Mouse (Mus musculus): ENCODE measurements around the gene Gpalpp1. TPM values are rescaled to one million over a fixed set of nuclear protein-coding genes. Genes with fewer than 3 reads are reported as not detected.

Gpalpp1 gene
- polyA plus RNA-seq (2016; fragmentation: Nextera tagmentation; extraction: Ambion mirVana): 19.0 and 20.3 TPM in 2 replicates

DNA sequence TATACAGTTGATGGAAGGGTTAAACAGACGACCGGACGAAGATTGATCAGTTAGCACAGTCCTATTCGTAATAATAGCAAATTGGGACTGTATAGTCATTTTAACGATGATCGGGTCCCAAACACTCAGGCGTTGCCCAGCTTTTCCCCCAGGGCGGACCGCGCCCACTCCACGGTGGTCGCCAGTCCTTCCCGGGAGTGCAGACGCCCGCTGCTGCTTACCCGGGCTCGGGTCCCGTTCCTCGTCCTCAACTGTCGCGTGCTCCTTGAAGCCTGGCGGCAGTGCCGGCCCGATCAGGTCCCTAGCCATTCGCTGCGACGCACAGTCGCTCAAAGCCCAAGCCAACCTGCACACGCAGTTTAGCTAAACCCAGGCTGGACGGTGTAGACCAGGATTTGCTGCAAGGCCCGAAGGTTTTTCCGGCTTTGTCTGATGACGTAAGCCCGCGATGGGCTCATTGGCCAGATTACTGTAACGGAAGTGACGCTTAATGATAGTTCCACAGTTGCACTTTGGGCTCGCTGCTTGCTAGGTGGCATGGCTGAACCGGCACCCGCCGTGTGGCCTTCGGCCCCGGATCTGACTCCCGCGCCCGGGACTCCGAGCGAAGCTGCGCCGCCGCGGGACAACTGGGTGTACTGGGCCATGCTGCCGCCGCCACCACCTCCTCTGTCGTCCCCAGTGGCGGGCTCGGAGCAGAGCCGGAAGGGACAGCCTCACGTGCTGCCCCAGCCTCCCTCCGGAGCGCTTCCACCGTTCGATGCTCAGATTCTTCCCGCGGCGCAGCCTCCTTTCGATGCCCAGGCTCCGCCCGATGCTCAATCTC lies at the start of gene Gpalpp1, which contains the start of gene Nufip1:
Gene Gpalpp1, minus strand, starts transcription at position 365 of the 826 bp plus-strand sequence.
Gene Nufip1, plus strand, starts transcription at position 496 of the 826 bp plus-strand sequence.
- WGBS: 1% methylated on average over 69 of the region's 69 CpGs
- peak; percentile 98 for ATAC-seq (ENCODE audit: low FRiP score)
- Histone ChIP-seq H3K27me3 (no peaks in the 10 kb centered on the region), H3K9ac (peak within 1 kb of the TSS; percentile 85), H3K4me3 (replicated peaks) (peak within 1 kb of the TSS; percentile 85), H3K4me2 (peak within 1 kb of the TSS; percentile 88), H3K27ac (peak within 1 kb of the TSS; percentile 83), H3K9me3 (no peaks in the 10 kb centered on the region), H3K4me1 (peaks cover 21% of the 10 kb centered on the region), H3K36me3 (replicated peaks) (peaks cover 19% of the 10 kb centered on the region)

DNA sequence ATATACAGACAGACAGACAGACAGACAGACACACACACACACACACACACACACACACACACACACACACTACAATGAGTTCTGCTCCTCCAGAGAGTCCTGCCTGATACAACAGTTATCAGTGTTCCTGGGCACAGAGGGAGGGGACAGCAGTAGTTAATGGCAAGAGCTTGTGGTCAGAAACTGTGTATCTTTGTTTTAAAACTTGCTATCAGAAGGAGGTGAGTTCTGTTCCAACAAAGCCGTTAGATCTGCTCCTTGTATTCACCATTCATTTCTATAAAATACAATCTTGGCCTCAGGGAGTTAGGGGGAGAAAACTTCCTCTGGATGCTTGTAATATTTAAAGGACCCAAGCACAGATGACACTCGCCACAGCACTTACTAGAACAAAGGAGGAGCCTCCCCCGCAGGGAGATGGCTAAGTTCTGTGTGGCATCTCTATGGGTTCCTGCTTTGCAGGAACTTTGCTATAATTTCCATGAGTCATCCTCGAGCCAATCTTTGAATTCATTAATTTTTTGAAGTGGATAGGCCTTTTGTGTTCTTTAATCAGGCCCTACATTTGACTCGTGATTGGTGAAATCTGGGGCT lies 47.7 kb upstream of the Gpalpp1 start:
- H3K4me2 ChIP-seq: no peak overlapping the region
- 59% methylated on average over 5 of the region's 5 CpGs for WGBS
- no peaks in the 10 kb centered on the region for H3K36me3 ChIP-seq (replicated peaks)
- no peak for ATAC-seq (ENCODE audit: low FRiP score)
- H3K27me3 ChIP-seq: no peaks in the 10 kb centered on the region
- peaks cover 3% of the 10 kb centered on the region for H3K4me1 ChIP-seq
- H3K27ac ChIP-seq: no peak overlapping the region
- no peak overlapping the region for H3K9ac ChIP-seq
- no peak overlapping the region for H3K4me3 ChIP-seq (replicated peaks)
- H3K9me3 ChIP-seq: no peaks in the 10 kb centered on the region

DNA sequence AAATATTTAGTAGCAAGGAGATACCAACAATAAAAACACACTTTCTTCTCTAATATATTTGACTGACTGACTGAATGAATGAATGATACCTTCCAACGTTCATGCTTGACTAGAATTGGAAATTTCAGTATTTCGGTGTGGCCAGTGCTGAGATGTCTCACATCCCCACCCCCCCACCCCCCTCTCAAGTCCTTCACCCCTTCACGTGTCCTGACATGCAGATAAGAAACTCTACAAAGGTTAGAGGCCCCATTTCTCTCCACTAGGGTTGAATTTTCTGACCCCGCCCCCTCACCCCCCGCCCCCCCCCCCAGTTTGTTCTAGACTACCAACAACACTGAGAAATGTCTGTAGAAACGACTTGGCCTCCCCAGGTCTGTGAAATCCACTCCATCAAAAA lies 43.3 kb upstream of the Gpalpp1 start:
- Histone ChIP-seq H3K27ac (no peak overlapping the region), H3K36me3 (replicated peaks) (no peaks in the 10 kb centered on the region), H3K9ac (no peak overlapping the region), H3K4me1 (peaks cover 28% of the 10 kb centered on the region), H3K9me3 (no peaks in the 10 kb centered on the region), H3K27me3 (no peaks in the 10 kb centered on the region), H3K4me3 (replicated peaks) (no peak overlapping the region), H3K4me2 (no peak overlapping the region)
- WGBS: 27% methylated on average over 5 of the region's 6 CpGs
- no peak for ATAC-seq (ENCODE audit: low FRiP score)

DNA sequence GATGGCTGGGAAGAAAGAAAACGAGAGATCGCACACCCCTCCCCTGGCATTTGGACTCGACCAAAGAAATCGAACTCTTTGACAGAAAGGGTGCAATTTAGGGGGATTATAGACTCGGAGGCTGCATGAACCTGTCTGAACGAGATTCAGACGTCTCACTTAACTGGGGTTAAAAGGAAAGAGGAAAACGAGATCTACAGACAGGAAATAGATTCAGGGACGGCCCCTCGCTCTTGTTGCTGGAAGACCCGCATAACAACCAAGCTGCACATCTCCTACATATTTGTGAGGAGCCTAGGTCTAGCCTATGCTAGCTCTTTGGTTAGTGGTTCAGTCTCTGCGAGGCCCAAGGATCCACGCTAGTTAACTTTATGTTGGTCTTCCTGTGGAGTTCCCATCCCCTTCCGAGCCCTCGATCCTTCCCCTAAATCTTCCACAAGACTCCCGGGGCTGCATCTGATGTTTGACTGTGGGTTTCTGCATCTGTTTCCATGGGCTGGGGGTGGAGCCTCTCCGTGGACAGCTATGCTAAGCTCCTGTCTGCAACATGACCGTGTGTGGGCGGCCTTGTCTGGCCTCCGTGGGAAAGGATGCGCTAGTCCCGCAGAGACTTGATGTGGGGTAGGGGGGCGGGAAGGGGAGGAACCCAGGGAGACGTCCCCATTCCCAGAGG lies 42.6 kb upstream of the Gpalpp1 start:
- no peaks in the 10 kb centered on the region for H3K9me3 ChIP-seq
- no peaks in the 10 kb centered on the region for H3K27me3 ChIP-seq
- peak overlapping the region; percentile 64 for H3K4me3 ChIP-seq (replicated peaks)
- ATAC-seq (ENCODE audit: low FRiP score): peak; percentile 17; the same call in 1 of the 2 replicates
- 1% methylated on average over 24 of the region's 24 CpGs for WGBS
- H3K27ac ChIP-seq: peak overlapping the region; percentile 99
- H3K4me1 ChIP-seq: peaks cover 28% of the 10 kb centered on the region
- H3K36me3 ChIP-seq (replicated peaks): no peaks in the 10 kb centered on the region
- peak overlapping the region; percentile 56 for H3K4me2 ChIP-seq
- peak overlapping the region; percentile 41 for H3K9ac ChIP-seq

DNA sequence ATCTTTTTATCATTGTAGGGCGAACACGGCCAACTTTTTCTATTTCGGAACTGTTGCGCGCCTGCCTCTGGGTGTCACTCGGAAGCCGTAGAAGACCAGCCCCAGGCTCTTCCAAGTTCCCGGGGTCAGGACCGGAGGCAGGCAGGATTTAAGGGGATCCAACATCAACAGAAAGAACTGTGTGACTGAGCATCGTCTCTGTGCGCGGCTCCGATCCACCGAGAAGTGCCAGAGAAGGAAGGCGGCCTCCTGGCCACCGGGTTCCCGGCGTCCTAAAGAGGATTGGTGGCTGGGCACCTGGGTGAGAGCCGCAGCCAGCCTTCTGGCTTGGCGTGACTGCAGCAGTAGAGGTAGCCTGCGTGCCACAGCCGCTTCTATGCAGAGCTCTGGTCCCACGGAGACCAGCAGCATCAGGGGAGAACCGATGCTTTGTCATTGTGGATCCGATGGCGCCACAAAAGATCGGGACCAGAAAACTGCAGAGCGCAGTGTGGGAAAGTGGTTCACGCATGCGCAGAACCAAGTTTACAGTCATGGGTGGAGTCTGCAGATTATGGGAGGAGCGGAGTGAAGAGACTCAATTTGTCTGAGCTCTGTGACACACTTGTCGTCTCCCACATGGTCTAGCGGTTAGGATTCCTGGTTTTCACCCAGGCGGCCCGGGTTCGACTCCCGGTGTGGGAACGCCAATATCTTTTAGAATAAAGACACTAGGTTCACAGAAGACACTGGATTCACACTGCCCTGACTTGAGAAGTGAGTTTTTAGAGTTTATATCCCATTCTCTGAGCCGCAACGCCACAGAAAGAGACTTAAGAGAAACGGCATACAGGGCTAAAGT lies 41.8 kb upstream of the Gpalpp1 start:
- H3K36me3 ChIP-seq (replicated peaks): no peaks in the 10 kb centered on the region
- H3K27ac ChIP-seq: peak overlapping the region; percentile 99
- H3K27me3 ChIP-seq: no peaks in the 10 kb centered on the region
- peak overlapping the region; percentile 84 for H3K9ac ChIP-seq
- H3K9me3 ChIP-seq: no peaks in the 10 kb centered on the region
- peak overlapping the region; percentile 56 for H3K4me2 ChIP-seq
- H3K4me3 ChIP-seq (replicated peaks): peak overlapping the region; percentile 64
- WGBS: under 1% methylated on average over 41 of the region's 41 CpGs
- peaks cover 28% of the 10 kb centered on the region for H3K4me1 ChIP-seq
- ATAC-seq (ENCODE audit: low FRiP score): peak; percentile 94

DNA sequence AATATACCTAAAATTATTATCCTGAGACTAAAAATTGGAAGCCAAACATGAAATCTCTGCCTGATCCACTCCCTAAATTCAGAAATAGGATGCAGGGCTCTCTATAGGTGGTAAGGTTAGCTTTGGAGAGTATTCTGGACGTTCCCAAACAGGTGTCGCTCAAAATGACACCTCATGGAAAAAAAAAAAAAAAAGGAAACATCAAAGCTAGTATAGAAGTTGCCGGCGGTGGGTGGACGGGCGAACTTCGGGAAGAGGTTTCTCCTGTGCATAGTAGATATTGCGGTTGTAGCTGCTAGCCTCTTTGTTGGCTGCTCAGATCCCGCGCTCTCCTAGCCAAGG lies 41.2 kb upstream of the Gpalpp1 start:
- ATAC-seq (ENCODE audit: low FRiP score): no peak

DNA sequence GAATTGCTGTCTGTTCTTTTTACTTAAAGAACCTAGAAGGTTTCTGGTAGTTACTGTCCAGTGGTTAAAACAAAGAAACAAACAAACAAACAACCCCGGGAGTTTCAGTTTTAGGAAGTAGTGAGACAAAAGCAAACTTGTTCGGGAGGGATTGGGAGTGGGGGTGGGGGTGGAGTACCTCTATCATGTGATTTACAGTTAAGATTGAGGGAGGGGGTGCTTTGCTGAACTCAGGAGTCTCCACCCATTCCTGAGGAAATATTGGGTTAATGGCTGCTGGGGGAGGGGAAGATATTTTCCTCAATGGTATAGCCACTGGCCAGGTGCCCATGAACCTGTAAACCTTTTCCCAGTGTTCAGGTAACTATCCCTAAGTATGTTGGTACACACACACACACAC lies 40.5 kb upstream of the Gpalpp1 start:
- Histone ChIP-seq H3K27ac (no peak overlapping the region), H3K4me2 (no peak overlapping the region), H3K4me3 (replicated peaks) (no peak overlapping the region), H3K4me1 (peaks cover 31% of the 10 kb centered on the region), H3K36me3 (replicated peaks) (no peaks in the 10 kb centered on the region), H3K27me3 (no peaks in the 10 kb centered on the region), H3K9me3 (no peaks in the 10 kb centered on the region), H3K9ac (no peak overlapping the region)
- 85% methylated on average over 2 of the region's 2 CpGs for WGBS
- no peak for ATAC-seq (ENCODE audit: low FRiP score)

More for the DNA sequence above, 41.2 kb upstream of the Gpalpp1 start:
- H3K9me3 ChIP-seq: no peaks in the 10 kb centered on the region
- H3K27me3 ChIP-seq: no peaks in the 10 kb centered on the region
- WGBS: under 1% methylated on average over 10 of the region's 10 CpGs
- peaks cover 28% of the 10 kb centered on the region for H3K4me1 ChIP-seq
- H3K4me2 ChIP-seq: peak overlapping the region; percentile 56
- no peaks in the 10 kb centered on the region for H3K36me3 ChIP-seq (replicated peaks)
- peak overlapping the region; percentile 99 for H3K27ac ChIP-seq
- H3K4me3 ChIP-seq (replicated peaks): peak overlapping the region; percentile 64
- peak overlapping the region; percentile 84 for H3K9ac ChIP-seq

DNA sequence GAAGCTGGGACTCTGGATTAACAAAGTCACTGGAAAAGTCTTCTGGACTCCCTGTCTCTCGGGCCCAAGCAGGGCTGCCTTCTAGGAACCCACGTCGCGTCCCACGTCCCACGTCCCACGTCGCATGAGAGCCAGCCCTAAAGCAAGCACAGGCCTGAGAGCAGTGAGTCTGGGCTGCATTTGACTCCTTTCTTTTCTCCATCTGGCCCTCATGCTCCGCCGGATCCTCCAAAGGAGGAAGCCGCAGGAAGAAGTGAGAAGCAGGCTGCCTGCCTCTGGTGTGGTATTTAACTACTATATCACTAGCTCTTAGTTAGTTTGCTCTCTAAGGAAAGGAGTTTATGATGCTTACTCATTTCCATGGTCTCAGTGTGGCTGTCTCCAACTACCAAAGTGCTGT lies 39.9 kb upstream of the Gpalpp1 start:
- ATAC-seq (ENCODE audit: low FRiP score): no peak
- H3K4me3 ChIP-seq (replicated peaks): no peak overlapping the region
- no peaks in the 10 kb centered on the region for H3K27me3 ChIP-seq
- no peak overlapping the region for H3K9ac ChIP-seq
- WGBS: 85% methylated on average over 11 of the region's 11 CpGs
- H3K4me1 ChIP-seq: peaks cover 32% of the 10 kb centered on the region
- no peak overlapping the region for H3K4me2 ChIP-seq
- no peaks in the 10 kb centered on the region for H3K36me3 ChIP-seq (replicated peaks)
- H3K27ac ChIP-seq: no peak overlapping the region
- no peaks in the 10 kb centered on the region for H3K9me3 ChIP-seq

DNA sequence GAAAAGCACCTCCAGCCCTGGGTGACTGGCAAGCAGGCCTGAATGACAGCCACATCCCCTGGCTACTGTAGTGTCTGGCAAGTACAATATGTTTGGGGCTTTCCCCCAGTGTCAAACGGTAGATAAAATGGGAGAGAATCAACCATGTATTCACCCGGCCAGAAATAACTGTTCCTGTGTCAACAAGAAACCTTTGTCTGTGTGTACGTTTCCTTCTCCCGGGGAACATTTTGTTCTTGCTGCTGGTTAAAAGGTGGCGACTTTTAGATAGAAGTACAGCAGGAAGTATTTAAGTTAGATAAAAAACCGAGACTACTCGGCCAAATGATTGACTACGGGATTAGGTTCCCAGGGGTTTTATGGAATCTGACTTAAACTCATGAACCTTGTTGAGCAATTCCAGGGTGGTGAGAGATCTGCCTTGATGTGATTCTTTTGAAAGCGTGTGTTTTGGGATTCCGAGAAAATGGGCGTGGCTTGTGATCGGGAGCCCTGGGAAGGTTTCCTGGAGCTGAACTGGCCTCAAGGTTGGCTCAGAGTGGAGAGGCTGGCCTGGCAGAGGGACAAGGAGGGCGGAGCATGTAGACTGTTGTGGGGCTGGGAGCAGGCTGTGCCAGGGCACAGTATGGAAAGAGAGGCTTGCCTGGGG lies 39.1 kb upstream of the Gpalpp1 start:
- Histone ChIP-seq H3K27ac (no peak overlapping the region), H3K4me2 (no peak overlapping the region), H3K9me3 (no peaks in the 10 kb centered on the region), H3K4me3 (replicated peaks) (no peak overlapping the region), H3K4me1 (peaks cover 32% of the 10 kb centered on the region), H3K36me3 (replicated peaks) (no peaks in the 10 kb centered on the region), H3K27me3 (no peaks in the 10 kb centered on the region), H3K9ac (no peak overlapping the region)
- WGBS: 52% methylated on average over 13 of the region's 13 CpGs
- no peak for ATAC-seq (ENCODE audit: low FRiP score)

DNA sequence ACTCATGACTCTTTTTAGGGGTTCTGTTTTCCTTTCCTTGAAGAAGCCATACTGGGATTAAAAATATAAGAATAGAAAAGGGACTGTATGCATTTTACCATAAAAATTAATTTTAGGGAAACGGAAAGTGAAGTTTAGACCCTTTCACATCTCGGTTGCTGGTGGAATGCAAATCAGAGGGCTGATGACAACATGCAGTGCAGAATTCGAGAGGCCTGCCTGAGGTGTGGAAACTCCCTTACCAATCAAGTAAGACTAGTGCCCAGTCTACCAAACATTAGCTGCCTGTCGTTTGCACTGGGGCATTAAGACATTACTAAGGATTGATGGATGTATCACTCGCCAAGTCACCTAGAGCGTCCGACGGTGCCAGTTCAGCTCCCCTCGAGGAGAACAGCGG lies 37.7 kb upstream of the Gpalpp1 start:
- Histone ChIP-seq H3K27ac (no peak overlapping the region), H3K9me3 (no peaks in the 10 kb centered on the region), H3K4me1 (peaks cover 29% of the 10 kb centered on the region), H3K36me3 (replicated peaks) (no peaks in the 10 kb centered on the region), H3K27me3 (no peaks in the 10 kb centered on the region), H3K4me3 (replicated peaks) (no peak overlapping the region), H3K9ac (no peak overlapping the region), H3K4me2 (no peak overlapping the region)
- 88% methylated on average over 10 of the region's 10 CpGs for WGBS
- ATAC-seq (ENCODE audit: low FRiP score): no peak

DNA sequence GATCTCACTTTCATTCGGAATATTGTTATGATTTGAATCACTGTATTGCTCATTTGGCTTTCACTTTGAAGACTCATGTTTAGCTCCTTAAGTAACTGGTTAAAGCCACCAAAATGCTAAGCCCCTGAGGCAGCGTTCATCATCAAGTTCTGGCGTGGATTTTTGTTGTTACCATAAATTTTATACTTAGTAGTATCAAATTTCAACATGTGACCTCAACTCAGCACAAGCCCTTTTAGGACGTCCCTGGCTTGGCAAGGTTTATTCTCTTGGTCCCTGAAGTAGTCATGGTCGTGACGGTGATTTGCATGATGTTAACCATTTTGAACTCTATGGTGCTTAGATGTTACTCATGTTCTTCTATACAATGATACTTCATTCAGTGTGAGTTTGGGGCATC lies 36.5 kb upstream of the Gpalpp1 start:
- 86% methylated on average over 6 of the region's 6 CpGs for WGBS
- no peak overlapping the region for H3K4me3 ChIP-seq (replicated peaks)
- H3K4me1 ChIP-seq: peaks cover 23% of the 10 kb centered on the region
- no peaks in the 10 kb centered on the region for H3K36me3 ChIP-seq (replicated peaks)
- H3K9ac ChIP-seq: no peak overlapping the region
- H3K27me3 ChIP-seq: no peaks in the 10 kb centered on the region
- H3K9me3 ChIP-seq: no peaks in the 10 kb centered on the region
- no peak overlapping the region for H3K4me2 ChIP-seq
- H3K27ac ChIP-seq: no peak overlapping the region
- no peak for ATAC-seq (ENCODE audit: low FRiP score)

Data from forebrain, embryonic 12.5 days (tissue).